Comparison of ENCODE assay signal across 8 mouse cellular contexts in genomic region chr16:11909035-11909591, GRCm38 (mm10). TPM values are rescaled to one million over a fixed set of nuclear protein-coding genes. Genes with fewer than 3 reads are reported as not detected.
DNase-seq lines count a peak whose midpoint lies in the region; ATAC-seq lines count a peak whose summit lies in the region.

TSS of gene Cpped1 (minus strand) at chr16:11909445.

- H3K4me1 ChIP-seq in forebrain, embryonic 10.5 days: peaks cover 10% of the 10 kb centered on the region
- H3K4me1 ChIP-seq in heart, embryonic 15.5 days (replicated peaks): peaks cover 8% of the 10 kb centered on the region
- H3K4me1 ChIP-seq in liver, embryonic 15.5 days (replicated peaks): peaks cover 20% of the 10 kb centered on the region
- peaks cover 9% of the 10 kb centered on the region for H3K4me1 ChIP-seq in neural tube, embryonic 12.5 days

- peak within 1 kb of the TSS; percentile 68 for H3K4me3 ChIP-seq in forebrain, embryonic 10.5 days
- H3K4me3 ChIP-seq in heart, embryonic 15.5 days: peak within 1 kb of the TSS; percentile 66
- peak within 1 kb of the TSS; percentile 76 for H3K4me3 ChIP-seq in liver, embryonic 15.5 days (replicated peaks)
- peak within 1 kb of the TSS; percentile 55 for H3K4me3 ChIP-seq in neural tube, embryonic 12.5 days

- under 1% methylated on average over 32 of the region's 32 CpGs for WGBS in forebrain, embryonic 10.5 days
- under 1% methylated on average over 32 of the region's 32 CpGs for WGBS in heart, embryonic 15.5 days
- WGBS in liver, embryonic 15.5 days (ENCODE audit: insufficient replicate concordance): under 1% methylated on average over 32 of the region's 32 CpGs
- under 1% methylated on average over 32 of the region's 32 CpGs for WGBS in neural tube, embryonic 12.5 days

- H3K9ac ChIP-seq in heart, embryonic 15.5 days: peak within 1 kb of the TSS; percentile 67
- peak within 1 kb of the TSS; percentile 76 for H3K9ac ChIP-seq in liver, embryonic 15.5 days
- H3K9ac ChIP-seq in neural tube, embryonic 12.5 days: peak within 1 kb of the TSS; percentile 61

- H3K27me3 ChIP-seq in forebrain, embryonic 10.5 days (ENCODE audit: poor library complexity, severe bottlenecking): no peaks in the 10 kb centered on the region
- H3K27me3 ChIP-seq in heart, embryonic 15.5 days: 0 out of 2 replicates have a peak, but pooled peaks cover 4% of the 10 kb centered on the region
- H3K27me3 ChIP-seq in liver, embryonic 15.5 days: no peaks in the 10 kb centered on the region
- no peaks in the 10 kb centered on the region for H3K27me3 ChIP-seq in neural tube, embryonic 12.5 days (replicated peaks)

- peak within 1 kb of the TSS; percentile 91 for H3K27ac ChIP-seq in forebrain, embryonic 10.5 days
- peak within 1 kb of the TSS; percentile 88 for H3K27ac ChIP-seq in heart, embryonic 15.5 days
- H3K27ac ChIP-seq in liver, embryonic 15.5 days (replicated peaks): peak within 1 kb of the TSS; percentile 80
- H3K27ac ChIP-seq in neural tube, embryonic 12.5 days: no peak within 1 kb of the TSS

- no peaks in the 10 kb centered on the region for H3K36me3 ChIP-seq in forebrain, embryonic 10.5 days (replicated peaks)
- no peaks in the 10 kb centered on the region for H3K36me3 ChIP-seq in heart, embryonic 15.5 days
- no peaks in the 10 kb centered on the region for H3K36me3 ChIP-seq in liver, embryonic 15.5 days (replicated peaks)
- H3K36me3 ChIP-seq in neural tube, embryonic 12.5 days: no peaks in the 10 kb centered on the region

- ATAC-seq in heart, embryonic 15.5 days (replicated peaks; ENCODE audit: insufficient number of reproducible peaks, insufficient read depth, low FRiP score, low read depth): peak; percentile 94
- peak; percentile 97 for ATAC-seq in liver, embryonic 15.5 days (ENCODE audit: insufficient read depth)
- ATAC-seq in neural tube, embryonic 12.5 days (ENCODE audit: low FRiP score, low read depth): peak; percentile 97

- peak within 1 kb of the TSS; percentile 71 for H3K4me2 ChIP-seq in heart, embryonic 15.5 days
- peak within 1 kb of the TSS; percentile 78 for H3K4me2 ChIP-seq in liver, embryonic 15.5 days
- peak within 1 kb of the TSS; percentile 67 for H3K4me2 ChIP-seq in neural tube, embryonic 12.5 days (replicated peaks)

- peak; percentile 84 to 90 for DNase-seq in CD8-positive naive resting alpha-beta T cell, adult 2 months (ENCODE audit: low read depth in 2 of 2, low spot score in 2 of 2)
- DNase-seq in c-Kit-positive CD71-negative TER-119-negative erythroid progenitor cells, embryonic 14.5 days (ENCODE audit: low read depth): peak; percentile 74
- DNase-seq in forebrain, embryonic 10.5 days (ENCODE audit: extremely low spot score, low spot score): peak; percentile 83
- peak; percentile 94 for DNase-seq in kidney, postnatal 36 days
- DNase-seq in telencephalon, adult 2 months (ENCODE audit: low read depth, low spot score): peak; percentile 83

- no peaks in the 10 kb centered on the region for H3K9me3 ChIP-seq in forebrain, embryonic 10.5 days
- H3K9me3 ChIP-seq in heart, embryonic 15.5 days (replicated peaks): no peaks in the 10 kb centered on the region
- H3K9me3 ChIP-seq in liver, embryonic 15.5 days (replicated peaks): no peaks in the 10 kb centered on the region
- H3K9me3 ChIP-seq in neural tube, embryonic 12.5 days: no peaks in the 10 kb centered on the region

RNA-seq across cellular contexts. Expression of gene Cpped1, which starts in this region (rescaled TPM):
- 12.5 and 12.7 TPM in 2 replicates for polyA plus RNA-seq in forebrain, embryonic 10.5 days (2016; fragmentation: Nextera tagmentation; extraction: Ambion mirVana)
- polyA plus RNA-seq in heart, embryonic 15.5 days (2015; fragmentation: Nextera tagmentation; extraction: Ambion mirVana): 31.1 and 34.0 TPM in 2 replicates
- 9.4 and 9.6 TPM in 2 replicates for polyA plus RNA-seq in liver, embryonic 15.5 days (2015; fragmentation: Nextera tagmentation; extraction: Ambion mirVana)
- polyA plus RNA-seq in neural tube, embryonic 12.5 days (2016; fragmentation: Nextera tagmentation; extraction: Ambion mirVana): 16.1 and 17.8 TPM in 2 replicates
